Mouse (Mus musculus) kidney, postnatal 0 days (tissue): ENCODE data around the gene Rps6ka5. TPM values are rescaled to one million over a fixed set of nuclear protein-coding genes. Genes with fewer than 3 reads are reported as not detected.

ENCODE experiments used
- ATAC-seq: fragments of 200-750 bp; cut with Nextera tagmentation; replicated peaks from 2 replicates; pipeline ENCODE4 v1.8.0; 2017; ENCODE audit warnings: low read depth, moderate number of reproducible peaks, moderate TSS enrichment, moderate library complexity; ENCODE audit not compliant: low FRiP score
- DNase-seq: peaks from one replicate; pipeline ENCODE4 v3.0.0-alpha.2; 2016; ENCODE audit warnings: low spot score
- H3K27ac ChIP-seq: fragments of 300-500 bp; sonication (generic); 2 replicates; pipeline ENCODE4 v1.5.1; 2014; ENCODE audit warnings: mild to moderate bottlenecking
- H3K27me3 ChIP-seq: fragments of 300-500 bp; sonication (generic); 2 replicates; pipeline ENCODE4 v1.6.1; 2014; ENCODE audit warnings: low read length, mixed read lengths; ENCODE audit not compliant: insufficient read depth
- H3K36me3 ChIP-seq: fragments of 300-500 bp; sonication (generic); 2 replicates; pipeline ENCODE4 v1.6.1; 2014; ENCODE audit warnings: low read length, mixed read lengths; ENCODE audit not compliant: insufficient read depth
- H3K4me1 ChIP-seq: fragments of 300-500 bp; sonication (generic); replicated peaks from 2 replicates; pipeline ENCODE4 v1.6.1; 2014; ENCODE audit warnings: antibody characterized with exemption, low read length, mixed read lengths; ENCODE audit not compliant: insufficient read depth
- H3K4me2 ChIP-seq: fragments of 300-500 bp; sonication (generic); 2 replicates; pipeline ENCODE4 v1.6.1; 2014; ENCODE audit warnings: mild to moderate bottlenecking, low read length, moderate library complexity, mixed read lengths
- H3K4me3 ChIP-seq: fragments of 300-500 bp; sonication (generic); replicated peaks from 2 replicates; pipeline ENCODE4 v1.5.1; 2014; ENCODE audit warnings: low read depth, low read length
- H3K9ac ChIP-seq: fragments of 300-500 bp; sonication (generic); 2 replicates; pipeline ENCODE4 v1.6.1; 2014; ENCODE audit warnings: low read depth, low read length
- H3K9me3 ChIP-seq: fragments of 300-500 bp; sonication (generic); replicated peaks from 2 replicates; pipeline ENCODE4 v1.6.1; 2016; ENCODE audit warnings: low read length, inconsistent platforms, mixed read lengths
- CTCF ChIP-seq: IDR thresholded peaks from 2 replicates; pipeline ENCODE4 v1.5.1; 2016; ENCODE audit warnings: antibody characterized with exemption, low read depth, mild to moderate bottlenecking, moderate library complexity
- WGBS: fragments of 180-500 bp; shearing (Covaris S2); extraction: QIAGEN DNeasy Blood & Tissue Kit; methylation state at CpG from one replicate; pipeline ENCODE4 v1.1.7; 2014; 5-methylcytosine and 5-hydroxymethylcytosine counted together
- polyA plus RNA-seq: library from polyadenylated mRNA; unstranded; fragments of >200 nt; fragmentation: Nextera tagmentation; extraction: Ambion mirVana; gene quantifications from 2 replicates; pipeline ENCODE4 v1.2.1, GENCODE M21; 2015

Rps6ka5 gene
- polyA plus RNA-seq, result 3.3 and 3.8 TPM in 2 replicates

DNA sequence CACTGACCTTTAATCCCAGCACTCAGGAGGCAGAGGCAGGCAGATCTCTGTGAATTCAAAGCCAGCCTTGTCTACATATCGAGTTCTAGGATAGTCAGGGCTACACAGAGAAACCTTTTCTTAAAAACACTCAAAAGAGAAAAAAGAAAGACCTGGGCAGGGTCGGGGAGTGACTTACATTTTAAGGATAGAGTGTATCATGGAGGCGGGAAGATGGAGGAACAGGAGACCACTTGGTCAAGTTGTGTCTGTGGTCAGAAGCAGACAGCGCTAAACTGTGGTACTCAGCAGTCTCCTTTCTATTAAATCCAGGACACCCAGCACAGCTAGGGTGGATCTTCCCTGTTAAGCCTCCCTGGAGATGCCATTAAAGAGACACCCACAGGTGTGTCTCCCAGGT lies at the start of gene Rps6ka5:
TSS of gene Rps6ka5 (minus strand) at position 333 of the 400 bp plus-strand sequence.
- ATAC-seq (no peak), DNase-seq (no peak)
- Histone ChIP-seq H3K4me2 (no peak within 1 kb of the TSS), H3K27me3 (no peaks in the 10 kb centered on the region), H3K9ac (no peak within 1 kb of the TSS), H3K4me3 (no peak within 1 kb of the TSS), H3K9me3 (no peaks in the 10 kb centered on the region), H3K4me1 (0 out of 2 replicates have a peak, but pooled peaks cover 3% of the 10 kb centered on the region), H3K36me3 (no peaks in the 10 kb centered on the region), H3K27ac (no peak within 1 kb of the TSS)
- WGBS, result 96% methylated on average over 4 of the region's 4 CpGs
- TF ChIP-seq CTCF, result no peak

DNA sequence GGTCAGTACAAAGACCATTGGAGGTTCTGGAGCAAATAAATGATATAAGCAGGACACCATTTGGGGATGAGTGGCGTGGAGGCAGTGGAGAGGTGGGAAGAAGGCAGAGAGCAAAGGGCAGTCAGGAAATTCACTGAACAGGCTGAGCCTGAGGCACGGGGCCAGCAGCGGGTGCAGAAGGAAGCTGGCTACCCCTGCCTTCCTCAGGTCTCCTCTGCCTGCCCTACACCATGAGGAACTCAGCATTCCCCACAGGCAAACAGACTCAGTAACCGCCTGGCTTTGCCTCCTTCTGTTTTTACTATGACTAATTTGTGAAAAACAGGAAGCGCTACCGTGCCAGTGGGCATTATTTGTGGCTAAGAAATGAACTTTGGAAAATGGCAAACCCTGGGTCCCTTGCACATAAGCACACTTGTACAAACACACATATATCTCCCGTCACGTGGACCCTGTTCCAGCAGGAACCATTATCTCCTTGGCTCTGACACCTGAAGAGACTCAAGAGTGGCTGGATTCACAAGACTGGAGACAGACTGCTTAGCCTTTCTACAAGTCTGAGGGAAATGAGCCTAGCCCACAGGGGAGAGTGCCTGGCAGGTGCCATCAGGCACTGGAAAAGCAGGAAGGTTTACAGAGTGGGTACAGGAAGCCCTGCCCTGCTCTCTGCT lies 49.3 kb upstream of the Rps6ka5 start:
- ATAC-seq (no peak), DNase-seq (no peak)
- WGBS, result 61% methylated on average over 8 of the region's 8 CpGs
- TF ChIP-seq CTCF, result no peak
- Histone ChIP-seq H3K9me3 (no peaks in the 10 kb centered on the region), H3K27me3 (no peaks in the 10 kb centered on the region), H3K4me1 (peaks cover 16% of the 10 kb centered on the region; the same call in 1 of the 2 replicates), H3K4me3 (no peak overlapping the region), H3K36me3 (no peaks in the 10 kb centered on the region), H3K9ac (no peak overlapping the region), H3K27ac (0 out of 2 replicates have a peak overlapping the region, but pooled peaks have one; percentile 36), H3K4me2 (no peak overlapping the region)

DNA sequence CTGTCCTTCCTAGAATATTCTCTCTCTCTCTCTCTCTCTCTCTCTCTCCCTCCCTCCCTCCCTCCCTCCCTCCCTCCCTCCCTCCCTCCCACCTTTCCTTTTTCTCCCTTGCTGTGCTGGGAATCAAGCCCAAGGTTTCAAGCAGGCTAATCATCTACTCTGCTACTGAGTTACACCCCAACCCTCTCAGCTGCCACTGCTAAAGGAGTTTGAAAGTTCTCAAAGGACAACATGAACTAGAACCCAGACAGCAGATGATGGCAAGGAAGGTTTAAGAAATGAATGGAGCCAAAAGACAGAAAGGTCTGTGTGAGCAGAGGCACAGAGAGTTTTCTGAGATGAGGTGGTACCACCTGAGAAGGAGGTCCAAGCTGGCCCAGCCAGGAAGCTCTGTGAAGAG lies 48.5 kb upstream of the Rps6ka5 start:
- Histone ChIP-seq H3K27ac (no peak overlapping the region), H3K4me1 (peaks cover 16% of the 10 kb centered on the region; the same call in 1 of the 2 replicates), H3K27me3 (no peaks in the 10 kb centered on the region), H3K4me3 (no peak overlapping the region), H3K36me3 (no peaks in the 10 kb centered on the region), H3K9me3 (no peaks in the 10 kb centered on the region), H3K9ac (no peak overlapping the region), H3K4me2 (no peak overlapping the region)
- ATAC-seq, result no peak
- TF ChIP-seq CTCF, result no peak
- DNase-seq, result no peak

DNA sequence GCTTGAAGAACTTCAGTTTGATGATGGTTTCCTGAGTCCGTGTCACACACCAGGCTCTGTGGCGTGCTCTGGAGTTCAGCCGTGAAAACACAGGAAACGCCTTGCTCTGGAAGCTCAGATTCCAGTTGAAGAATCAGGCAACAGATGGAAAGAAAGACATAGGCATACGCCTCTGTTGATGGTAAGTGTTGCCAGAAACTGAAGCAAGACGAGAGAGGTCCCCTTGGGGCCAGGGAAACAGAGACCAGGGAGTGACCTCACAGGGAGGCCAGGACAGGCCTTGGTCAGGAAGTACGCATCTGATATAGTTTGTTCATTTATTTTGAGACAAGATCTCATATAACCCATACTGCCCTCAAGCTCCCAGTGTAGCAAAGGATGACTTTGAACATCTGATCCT lies 48.0 kb upstream of the Rps6ka5 start:
- TF ChIP-seq CTCF, result no peak
- Histone ChIP-seq H3K4me1 (peaks cover 15% of the 10 kb centered on the region; the same call in 1 of the 2 replicates), H3K27me3 (no peaks in the 10 kb centered on the region), H3K4me3 (no peak overlapping the region), H3K9me3 (no peaks in the 10 kb centered on the region), H3K27ac (no peak overlapping the region), H3K9ac (no peak overlapping the region), H3K4me2 (no peak overlapping the region), H3K36me3 (no peaks in the 10 kb centered on the region)
- ATAC-seq (no peak), DNase-seq (no peak)
- WGBS, result 62% methylated on average over 7 of the region's 7 CpGs

DNA sequence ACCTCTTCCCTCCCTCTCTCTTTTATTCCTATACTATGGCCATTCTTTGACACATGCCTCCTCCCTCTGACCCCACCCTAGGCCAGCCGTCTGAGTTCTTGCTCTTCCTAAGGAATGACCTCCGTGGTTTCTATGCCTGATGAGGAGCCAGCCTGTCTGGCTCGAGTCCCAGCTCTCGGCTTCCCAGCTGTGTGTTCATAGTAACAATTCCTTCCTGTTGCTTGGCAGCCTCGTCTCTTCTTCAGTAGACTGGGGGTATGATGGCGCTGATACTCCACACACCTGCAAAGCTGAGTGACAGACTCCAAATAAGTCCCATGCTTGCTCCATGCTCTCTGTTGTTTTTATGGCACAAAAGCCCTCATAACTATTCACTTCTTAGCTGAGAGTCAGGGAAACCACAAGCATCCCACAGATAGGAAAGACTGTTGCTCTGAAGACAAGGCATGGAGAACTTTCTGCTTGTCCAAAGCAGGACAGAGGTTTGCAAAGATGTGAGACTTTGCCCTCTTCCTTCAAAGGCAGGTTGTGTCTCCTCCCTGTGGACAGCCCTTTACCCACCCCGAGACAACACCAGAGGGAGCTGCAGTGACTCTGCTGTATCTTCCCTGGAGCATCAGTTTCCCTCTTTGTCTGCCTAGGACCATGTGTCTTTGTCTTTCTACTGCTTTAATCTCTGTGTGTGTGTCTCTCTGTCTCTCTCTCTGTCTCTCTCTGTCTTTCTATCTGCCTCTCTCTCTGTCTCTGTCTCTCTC lies 45.6 kb upstream of the Rps6ka5 start:
- Histone ChIP-seq H3K4me1 (0 out of 2 replicates have a peak, but pooled peaks cover 5% of the 10 kb centered on the region), H3K36me3 (no peaks in the 10 kb centered on the region), H3K9me3 (no peaks in the 10 kb centered on the region), H3K4me3 (no peak overlapping the region), H3K27me3 (no peaks in the 10 kb centered on the region), H3K9ac (no peak overlapping the region), H3K4me2 (no peak overlapping the region), H3K27ac (no peak overlapping the region)
- peak; percentile 20 for DNase-seq
- WGBS, result 38% methylated on average over 7 of the region's 7 CpGs
- ATAC-seq, result no peak
- peak; percentile 52 for TF ChIP-seq CTCF

DNA sequence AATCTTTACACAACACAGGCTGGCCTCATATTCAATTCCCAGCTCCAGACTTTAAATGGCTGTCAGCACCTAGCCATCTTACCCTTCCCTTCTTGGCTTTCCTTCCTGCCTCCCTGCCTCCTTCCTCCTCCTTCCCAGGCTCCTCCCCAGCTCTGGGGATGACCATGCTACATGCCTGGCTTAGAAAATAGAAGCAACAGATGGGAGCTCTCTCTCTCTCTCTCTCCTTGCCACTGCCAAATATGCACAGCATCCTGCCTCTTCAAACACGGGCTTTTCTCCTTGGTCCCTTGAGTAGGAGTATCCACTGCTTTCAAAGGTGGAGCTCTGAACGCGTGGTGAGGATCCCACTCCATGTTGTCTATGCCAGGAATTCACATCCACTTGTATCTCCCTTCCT lies 44.0 kb upstream of the Rps6ka5 start:
- H3K4me3 ChIP-seq, result no peak overlapping the region
- no peak overlapping the region for H3K4me2 ChIP-seq
- H3K27ac ChIP-seq, result no peak overlapping the region
- 73% methylated on average over 3 of the region's 3 CpGs for WGBS
- no peaks in the 10 kb centered on the region for H3K36me3 ChIP-seq
- no peak for TF ChIP-seq CTCF
- H3K9ac ChIP-seq, result no peak overlapping the region
- H3K27me3 ChIP-seq, result no peaks in the 10 kb centered on the region
- no peaks in the 10 kb centered on the region for H3K9me3 ChIP-seq
- ATAC-seq (no peak), DNase-seq (no peak)
- 0 out of 2 replicates have a peak, but pooled peaks cover 5% of the 10 kb centered on the region for H3K4me1 ChIP-seq
